Mouse (Mus musculus) adrenal gland, adult 8-10 months (tissue): ENCODE results near the gene Pkig. TPM values are rescaled to one million over a fixed set of nuclear protein-coding genes. Genes with fewer than 3 reads are reported as not detected.
"Not testable (repeated sequence)": the region's sequence is repeated elsewhere in the genome, so short reads cannot be mapped to it uniquely, and the experiment has no call there.

ENCODE experiments used
- DNase-seq: peaks from one replicate; pipeline ENCODE4 v3.0.0; 2022
- total RNA-seq, 4 experiments: library from RNA; stranded (reverse); gene quantifications; 2 replicates each; pipeline ENCODE4 v1.2.4; 2022

Gene Pkig
- total RNA-seq, 4 experiments from 2014 or later = 37.6 to 60.4 (median 57.4) TPM

DNA sequence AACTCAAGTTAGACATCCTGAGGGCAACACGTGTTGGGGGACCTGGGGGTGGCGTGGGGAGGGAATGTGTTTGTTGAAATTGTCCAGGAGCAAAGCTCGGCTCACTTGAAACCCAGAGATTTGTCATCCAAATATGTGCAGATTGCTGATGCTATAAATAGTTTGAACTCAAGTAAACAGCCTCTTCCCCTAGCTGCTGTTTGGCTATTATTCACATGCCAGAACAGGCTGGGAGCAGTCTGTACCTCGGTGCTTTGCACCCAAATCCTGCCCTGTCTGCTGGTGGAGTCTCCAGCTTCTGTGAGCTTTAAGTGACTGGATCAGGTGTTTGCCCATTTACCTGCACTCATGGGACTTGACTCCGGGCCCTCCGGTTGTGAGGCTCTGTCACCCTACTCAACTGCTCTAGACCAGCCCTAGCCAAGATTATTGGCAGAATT, 27.6 kb downstream of the Pkig start:
- DNase-seq = no peak

DNA sequence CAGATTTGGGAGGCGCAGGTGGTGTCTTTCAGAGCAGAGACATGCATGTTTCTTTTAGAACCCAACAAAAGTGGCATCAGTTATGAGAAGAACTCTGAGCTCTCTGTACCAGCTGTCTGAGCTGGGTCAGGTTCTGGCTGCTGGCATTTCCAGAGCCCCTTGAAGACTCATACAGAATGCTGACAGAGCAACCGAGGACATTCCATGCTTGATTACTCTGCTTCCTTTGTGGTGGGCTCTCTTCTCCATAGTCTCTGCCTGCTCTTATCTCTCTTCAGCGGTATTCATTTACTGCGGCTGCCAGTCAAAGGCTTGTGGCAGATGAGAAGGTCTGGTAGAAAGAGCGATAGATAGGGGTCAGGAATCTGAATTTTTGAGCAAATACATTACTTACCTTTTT, 28.0 kb downstream of the Pkig start:
- no peak for DNase-seq

DNA sequence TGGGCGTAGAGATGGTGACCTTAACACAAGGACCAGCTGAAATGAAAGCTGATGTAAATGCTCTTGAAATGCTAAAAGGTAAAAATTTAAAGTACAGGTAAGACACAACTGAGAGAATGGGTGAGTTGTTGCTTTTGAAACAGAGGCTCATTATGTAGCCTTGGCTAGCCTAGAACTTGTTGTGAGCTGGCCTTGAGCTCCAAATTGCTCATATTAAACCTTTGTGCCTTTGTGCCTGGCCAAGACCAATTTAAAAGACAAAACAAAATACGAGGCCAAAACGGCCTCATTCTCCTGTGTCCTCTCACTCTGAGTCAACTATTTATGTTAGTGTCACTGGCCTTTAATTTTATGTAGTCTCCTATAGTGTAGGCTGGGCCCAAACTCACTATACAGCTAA, 28.7 kb downstream of the Pkig start:
- DNase-seq = no peak

DNA sequence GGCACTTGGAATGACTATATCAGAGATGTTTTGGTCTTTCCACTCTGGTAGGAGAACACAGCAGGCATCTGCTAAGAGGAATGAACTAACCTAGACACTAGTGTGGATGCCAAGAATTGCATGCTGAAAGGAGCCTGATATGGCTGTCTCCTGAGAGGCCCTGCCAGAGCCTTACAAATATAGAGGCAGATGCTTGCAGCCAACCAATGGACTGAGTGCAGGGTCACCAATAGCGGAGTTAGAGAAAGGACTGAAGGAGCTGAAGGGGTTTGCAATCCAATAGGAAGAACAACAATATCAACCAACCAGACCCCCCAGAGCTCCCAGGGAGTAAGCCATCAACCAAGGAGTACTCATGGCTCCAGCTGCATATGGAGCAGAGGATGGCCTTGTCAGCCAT, 30.2 kb downstream of the Pkig start:
- not testable (repeated sequence) for DNase-seq

DNA sequence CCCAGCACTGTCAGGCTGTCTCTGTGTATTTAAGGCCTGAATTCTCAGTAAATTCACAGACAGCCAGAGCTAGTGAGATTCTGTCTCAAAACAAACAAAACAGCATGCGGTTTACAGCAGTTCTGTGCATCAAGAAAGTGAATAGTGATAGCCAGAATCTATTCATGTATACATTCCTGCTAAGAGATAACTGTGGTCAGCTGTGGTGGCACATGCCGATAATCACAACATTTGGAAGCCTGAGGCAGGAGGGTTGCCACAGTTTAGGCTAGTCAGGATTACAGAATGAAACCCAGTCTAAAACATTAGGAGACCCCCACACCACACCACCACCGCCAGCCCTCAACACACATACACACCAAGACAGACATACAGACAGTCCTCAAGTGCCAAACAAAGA, 31.6 kb downstream of the Pkig start:
- no peak for DNase-seq

DNA sequence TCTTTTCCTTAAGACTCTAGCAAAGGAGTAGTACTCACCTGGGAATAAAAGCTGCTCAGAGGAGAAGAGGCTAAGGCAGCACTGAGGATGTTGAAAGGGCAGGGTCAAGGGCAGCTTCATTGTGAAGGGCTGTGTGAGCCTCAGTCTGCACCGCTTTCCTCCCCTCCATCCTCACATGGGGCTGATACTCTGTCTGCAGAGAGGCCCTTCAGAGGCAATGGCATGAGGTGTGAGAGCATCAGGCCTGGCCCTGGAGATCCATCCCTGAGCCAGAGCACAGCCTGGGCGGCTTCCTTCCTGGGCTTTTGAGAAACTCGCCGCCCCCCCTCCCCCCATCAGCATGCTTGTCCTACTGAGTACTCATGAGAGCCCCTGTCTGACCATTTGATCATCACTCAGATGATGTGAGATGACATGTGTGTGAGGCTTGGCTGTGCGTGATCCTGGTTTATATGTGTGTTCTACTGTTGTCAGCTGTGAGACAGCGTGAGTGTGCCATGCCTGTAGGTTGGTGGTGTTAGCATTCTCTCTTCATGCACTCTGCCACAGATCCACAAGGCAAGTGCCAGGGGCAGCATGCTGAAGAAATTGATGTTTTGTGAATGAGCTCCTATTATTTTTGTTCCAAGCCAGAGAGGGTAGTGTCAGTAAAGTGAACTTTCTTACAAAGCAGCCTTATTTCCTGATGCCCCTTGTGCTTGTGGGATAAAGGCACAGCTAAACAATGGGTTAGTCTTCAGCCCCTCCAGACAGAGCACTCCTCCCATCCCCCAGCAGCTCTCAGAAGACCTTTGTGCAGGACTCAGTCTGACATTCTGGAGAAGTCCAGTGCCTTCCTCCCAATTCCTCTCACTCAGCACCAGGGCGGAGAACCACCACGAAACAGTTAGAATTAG, 32.5 kb downstream of the Pkig start:
- DNase-seq = no peak

DNA sequence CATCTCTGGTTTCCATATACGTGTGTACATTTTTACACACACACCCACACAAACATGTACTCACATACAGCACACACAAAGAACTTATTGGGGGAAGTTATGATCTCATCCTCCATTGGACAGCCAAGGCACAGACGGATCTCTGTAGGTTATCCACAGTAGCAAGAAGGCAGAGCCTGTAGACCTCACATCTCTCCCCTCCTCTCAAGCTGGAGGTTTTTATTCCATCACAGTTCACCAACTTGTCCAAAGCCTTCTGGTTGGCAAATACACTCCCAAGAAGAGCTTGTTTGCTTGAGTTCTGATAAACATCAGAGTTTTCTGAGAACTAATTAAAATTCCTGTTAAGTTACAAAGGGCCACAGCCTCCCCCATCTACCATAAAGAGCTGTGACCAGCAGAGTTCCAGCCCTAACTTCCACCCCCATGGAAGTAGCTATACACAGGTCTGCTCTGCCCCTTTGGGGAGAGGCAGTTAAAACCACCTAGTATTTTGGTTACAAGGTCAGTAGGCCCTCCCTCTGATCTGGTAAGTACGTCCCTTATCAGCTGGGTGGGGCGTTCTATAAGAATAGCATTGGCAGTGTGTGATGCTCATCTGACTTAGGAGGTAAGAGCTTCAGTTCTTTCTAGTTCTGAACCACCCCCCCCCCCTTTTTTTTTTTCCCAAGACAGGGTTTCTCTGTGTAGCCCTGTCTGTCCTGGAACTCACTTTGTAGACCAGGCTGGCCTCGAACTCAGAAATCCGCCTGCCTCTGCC, 33.8 kb downstream of the Pkig start:
- DNase-seq = no peak

DNA sequence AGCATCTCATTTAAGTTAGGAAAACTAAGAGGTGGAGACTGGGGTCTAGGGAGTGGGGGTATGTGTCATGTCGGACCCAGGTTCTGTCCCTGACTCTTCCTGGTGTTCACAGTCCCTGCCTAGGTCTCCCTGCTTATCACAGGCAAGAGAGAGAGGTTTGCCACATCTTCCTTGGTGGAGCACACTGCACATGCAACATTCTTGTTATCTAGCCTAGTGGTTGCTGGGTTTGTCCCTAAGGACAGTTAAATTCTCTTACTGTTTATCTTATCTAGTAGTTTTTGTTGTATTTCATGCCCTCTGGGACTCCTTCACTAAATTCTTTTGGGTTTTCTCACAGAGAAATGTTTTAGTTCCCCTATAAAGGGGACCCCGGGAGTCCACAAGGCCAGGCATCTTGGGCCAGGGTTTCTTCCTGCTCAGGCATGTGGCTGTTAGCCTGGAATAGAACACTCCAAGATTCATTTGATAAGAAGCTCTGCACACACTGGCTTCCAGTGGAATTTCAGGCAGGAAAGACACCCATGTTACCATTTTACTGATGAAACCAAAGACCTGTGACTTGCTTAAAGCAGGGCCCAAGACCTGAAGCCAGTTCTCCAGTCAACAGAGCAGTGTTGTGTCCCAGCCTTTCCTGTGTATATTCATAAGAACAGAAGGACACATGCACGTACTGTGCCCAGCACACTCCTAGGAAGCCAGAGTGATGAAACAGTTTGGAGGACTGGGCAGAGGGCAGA, 34.9 kb downstream of the Pkig start:
- DNase-seq = no peak

DNA sequence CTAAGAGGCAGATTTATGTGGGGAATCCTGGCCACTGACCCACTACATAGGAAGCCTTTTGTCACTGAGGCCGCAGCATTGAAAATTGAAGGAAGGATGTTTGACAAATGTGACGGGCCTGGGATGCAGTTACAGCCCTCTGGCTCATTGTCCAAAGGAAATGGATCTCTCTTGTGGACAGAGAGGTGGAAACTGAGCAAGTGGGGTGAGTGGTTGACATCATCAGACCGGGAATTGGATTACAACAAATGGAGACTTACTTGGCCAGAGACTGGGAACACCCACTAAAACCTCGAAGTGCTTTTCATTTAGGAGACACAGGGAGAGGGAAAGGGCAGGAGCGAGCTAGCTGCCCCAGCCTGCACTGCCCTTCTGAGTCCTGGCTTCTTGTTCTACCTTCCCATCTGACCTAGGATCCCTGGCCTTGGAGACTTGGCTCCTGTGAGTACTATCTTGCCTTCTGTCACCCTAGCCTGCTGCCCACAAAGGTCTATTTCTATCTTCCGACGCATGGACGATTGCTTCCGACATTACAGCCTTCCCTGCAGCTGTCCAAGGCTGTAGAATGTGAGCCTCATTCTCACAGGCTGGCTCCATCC, 35.6 kb downstream of the Pkig start:
- no peak for DNase-seq

DNA sequence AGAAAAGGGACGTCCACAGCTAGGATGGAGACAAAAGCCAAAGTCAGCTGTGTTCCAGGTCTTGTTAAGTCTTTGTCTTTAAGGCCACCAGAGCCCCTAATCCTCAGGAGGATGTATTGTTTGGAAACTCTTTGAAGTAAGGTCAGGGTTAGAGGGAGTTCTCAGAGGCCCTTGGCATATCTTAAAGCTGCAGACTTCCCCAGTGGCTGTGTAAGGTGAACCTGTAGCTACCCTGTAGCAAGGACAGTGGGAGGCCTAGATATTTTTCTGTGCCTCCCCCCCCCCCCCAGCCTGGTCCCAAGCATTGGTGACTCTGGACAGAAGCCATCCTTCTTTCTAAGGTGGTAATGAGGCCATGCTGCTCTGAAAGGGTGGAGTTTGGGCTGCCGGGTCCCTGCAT, 38.6 kb downstream of the Pkig start:
- no peak for DNase-seq

DNA sequence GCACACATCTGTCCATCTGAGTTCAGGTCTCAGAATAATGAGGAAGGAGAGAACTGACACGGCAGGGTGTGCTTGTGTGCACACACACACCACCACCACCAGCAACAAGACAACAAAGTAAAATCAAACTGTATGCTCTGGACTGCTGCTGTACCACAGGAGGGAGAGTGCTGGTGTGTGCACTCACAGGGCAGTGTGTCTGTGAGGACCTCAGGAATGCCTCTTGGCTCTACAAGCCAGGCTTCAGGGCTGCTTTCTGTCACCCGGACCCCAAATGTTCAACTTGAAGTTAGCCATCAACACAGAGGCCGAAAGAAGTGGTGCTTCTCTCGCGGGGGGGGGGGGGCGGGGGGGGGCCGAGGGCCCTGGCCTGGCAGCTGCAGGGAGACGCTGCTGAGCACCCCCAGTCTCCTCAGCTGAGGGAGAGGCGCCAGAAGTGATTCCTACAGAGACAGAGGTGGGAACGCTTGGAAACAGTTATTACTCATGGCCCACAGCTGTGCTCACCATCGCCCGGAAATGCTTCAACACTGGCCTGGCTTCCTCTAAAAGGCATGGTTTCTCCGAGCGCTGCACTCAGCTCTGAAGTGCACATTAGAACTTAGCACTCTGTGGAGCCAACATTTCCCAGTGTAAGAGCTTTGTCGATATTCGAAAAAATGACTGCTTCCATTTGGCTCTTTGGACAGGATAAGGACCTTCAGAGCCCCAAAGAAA, 39.7 kb downstream of the Pkig start:
- no peak for DNase-seq

DNA sequence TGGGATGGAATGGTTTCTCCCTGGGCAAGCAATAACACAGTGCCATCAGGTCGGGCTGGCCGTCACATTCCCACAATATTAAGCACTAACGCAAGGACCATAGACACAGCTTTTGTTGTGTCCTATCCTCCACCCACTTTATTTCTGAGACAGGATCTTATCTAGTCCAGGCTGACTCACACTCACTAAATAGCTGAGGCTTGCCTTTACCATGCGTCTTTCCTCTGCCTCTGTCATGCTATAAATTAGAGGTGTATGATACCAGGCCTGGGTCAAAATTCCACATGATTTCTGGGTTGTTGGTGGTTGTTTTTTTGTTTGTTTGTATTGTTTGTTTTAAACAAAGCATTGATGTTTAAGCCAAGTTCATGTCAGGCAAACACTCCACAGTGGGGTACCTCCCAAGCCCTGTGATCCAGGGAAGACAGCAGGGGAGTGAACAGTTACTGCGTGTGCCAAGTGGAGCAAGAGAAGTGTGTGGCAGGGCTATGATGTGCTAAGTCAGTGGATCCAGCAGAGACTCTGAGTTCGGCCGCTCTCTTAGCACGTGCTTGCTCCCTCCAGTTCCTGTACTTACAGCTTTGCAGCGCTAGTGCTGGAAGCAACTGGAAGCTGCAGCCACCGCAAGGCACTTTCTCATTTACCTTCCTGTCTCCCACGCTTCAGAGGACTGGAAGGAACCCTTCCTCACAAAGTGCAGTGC, 41.0 kb downstream of the Pkig start:
- no peak for DNase-seq

DNA sequence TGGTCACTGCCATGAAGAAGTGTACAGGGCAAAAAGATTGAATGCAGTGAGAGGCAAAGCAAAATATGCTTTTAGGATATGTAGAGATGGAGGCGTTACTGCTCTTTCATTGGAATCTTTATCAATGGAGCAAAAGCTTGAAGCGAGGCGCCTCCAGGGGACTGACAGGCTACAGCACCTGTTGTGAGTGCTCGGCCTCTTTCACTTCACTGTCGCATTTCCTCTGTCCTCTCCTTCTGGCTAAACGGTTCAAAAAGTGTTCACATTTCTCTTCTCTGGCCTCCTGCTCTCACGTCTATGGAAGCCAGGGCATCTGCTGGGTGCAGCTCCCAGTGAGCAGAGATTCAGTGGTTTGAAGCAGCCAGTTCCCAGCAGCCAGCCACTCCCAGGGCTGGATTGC, 44.2 kb downstream of the Pkig start:
- DNase-seq = no peak

DNA sequence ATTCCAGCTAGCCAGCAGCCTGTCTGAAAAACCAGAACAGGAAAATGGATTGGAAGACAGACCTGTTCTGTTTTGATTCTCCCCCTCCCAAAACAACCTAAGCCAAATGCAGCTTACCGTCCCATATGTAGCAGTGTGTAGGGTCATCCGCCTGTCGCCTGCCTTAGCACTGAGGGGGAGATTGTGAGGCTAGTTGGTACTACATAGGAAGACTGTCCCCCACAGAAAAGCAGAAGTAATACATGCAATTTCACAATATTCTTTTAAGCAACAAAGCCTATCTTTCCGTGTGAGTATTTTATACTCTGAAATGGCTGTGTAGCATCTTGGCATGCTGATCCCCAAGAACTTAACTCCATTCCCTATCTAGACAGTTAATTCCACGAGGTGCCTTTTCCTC, 44.7 kb downstream of the Pkig start:
- DNase-seq = no peak

DNA sequence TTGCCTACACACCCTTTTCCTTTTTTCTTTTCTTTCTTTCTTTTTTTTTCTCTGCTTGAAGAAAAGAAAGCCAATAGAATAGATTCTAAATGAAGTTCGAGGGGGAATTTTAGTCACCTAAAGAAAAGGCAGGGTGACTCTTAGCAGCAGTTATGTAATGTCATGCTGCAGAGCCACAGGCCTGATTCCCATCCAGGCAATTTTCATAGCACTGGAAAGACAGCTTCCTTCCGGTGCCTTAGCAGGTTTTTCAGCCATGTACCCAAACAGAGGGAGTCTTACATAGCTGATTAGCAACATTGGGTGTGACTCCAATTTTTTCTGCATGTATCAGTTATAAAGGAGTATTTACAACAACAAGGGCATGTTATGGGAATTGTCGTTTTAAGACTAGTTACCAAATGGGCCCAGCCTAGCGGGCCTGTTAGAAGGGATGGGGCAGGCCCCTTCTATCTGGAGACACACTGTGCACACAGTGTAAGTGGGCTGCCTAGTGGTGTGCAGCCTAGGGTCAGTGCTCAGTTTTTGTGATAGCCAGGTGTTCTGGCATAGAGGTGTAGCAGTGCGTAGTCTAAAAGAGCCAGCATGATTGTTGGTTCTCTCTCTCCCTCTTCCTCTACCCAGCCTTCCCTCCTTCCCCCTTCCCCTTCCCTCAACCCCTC, 45.5 kb downstream of the Pkig start:
- DNase-seq = no peak

DNA sequence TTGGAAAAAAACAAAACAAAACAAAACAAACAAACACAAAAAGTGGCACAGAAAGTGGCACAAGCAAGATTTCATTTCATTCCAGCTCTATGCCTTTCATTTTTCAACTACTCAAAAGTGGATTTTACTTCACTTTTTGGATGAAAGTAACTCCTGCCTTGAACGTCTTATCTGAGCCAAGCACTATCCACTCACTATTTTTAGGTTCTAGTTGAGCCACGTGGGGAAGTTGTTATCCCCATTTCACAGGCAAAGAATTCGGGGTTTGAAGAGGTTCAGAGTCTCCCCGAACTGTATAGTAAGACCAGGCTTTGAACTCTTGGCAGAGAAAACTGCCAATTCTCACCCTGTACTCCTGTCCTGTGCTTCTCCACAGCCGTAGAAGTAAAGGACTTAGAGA, 50.1 kb downstream of the Pkig start:
- no peak for DNase-seq

DNA sequence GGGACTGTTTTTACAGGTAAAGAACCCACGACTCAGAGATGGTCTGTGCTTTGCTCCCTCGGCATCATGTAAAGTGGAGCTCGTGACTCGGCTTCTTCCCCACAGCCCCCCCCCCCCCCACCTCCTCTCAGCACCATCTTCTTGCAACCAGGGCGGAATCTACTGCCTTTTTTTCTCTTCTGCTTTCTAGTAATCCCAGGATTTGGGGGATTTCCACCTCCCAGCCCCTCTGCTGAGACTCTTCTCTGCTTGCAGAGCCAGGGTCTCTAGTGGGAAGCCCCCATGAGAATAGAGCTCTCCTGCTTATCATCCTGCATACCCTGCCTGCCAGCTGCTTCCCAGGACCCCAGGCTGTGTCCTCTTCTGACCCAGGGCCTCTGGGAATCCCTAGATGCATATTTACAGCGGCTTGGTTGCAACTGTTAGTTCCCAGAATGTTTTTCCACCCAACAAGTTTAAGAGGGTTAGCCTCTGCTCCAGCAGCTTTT, 50.6 kb downstream of the Pkig start:
- DNase-seq = no peak

DNA sequence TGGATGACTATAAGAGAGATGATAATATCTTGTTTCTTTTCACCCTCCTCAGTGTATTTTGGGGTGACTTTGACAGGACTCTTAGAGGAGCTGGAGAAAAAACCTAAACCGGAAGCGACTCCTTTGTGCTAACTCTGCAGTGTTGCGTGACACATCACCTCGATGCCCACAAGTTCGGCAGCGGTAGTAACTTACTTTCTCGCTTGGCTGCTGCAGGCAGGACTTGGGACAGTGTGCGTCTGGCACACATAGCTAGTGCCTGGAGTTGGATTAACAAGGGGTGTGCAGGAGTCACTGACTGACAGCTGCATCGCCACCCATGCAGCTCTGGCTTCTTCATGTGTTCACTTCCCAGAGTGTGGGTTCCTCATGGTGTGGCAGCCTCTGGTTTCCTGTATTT, 51.8 kb downstream of the Pkig start:
- DNase-seq = no peak

DNA sequence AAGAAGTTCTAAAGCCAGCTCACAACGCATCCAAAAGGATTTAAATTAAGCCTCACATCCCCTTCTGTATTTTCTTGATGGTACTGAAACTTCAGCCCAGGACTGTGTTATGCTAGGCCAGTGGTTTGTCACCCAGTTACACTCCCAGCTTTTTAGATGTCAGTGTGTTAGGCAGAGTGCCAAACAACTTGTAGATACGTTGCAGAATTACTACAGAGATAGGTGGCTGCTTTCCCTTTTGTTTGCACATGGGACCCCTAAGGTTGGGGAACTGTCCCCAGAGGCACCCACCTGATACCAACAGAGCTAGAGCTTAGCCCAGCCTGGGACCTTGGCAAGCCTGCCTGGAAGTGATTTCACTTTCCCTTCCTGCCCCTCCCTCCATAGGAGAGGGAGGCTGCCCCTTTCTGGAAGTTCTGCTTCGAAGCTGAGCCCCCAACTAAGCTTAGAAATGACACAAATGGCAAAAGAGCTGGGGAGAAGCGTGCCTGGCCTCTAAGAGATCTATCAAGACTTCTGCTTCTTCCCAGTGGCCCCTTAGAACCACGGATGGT, 52.5 kb downstream of the Pkig start:
- no peak for DNase-seq

DNA sequence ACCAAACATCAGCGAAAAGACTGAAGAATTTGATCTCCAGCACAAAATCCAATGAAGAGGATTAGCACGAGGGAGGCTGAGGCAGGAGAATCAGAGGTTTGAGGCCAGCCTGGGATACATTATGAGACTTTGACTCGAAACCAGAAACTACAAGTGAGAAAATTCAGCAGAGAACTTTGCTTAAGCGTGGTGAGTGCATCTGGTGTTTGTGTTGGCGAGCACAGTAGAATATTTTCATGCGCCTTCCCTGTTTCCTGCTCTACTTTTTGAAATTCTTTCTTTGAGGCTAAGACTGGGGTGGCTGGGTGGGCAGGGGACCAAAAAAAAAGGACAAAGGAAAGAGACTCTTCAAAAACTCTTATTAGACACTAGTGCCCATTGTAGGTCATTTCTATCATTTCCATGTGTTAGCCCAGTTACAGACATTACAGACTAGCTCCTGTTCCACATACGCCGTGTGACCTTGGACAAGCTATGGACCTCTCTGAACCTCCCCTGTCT, 53.2 kb downstream of the Pkig start:
- DNase-seq = no peak
